Mouse (Mus musculus) forebrain, embryonic 12.5 days (tissue): ENCODE measurements around the gene Grk5. TPM values are rescaled to one million over a fixed set of nuclear protein-coding genes. Genes with fewer than 3 reads are reported as not detected.
"Not testable (repeated sequence)": the region's sequence is repeated elsewhere in the genome, so short reads cannot be mapped to it uniquely, and the experiment has no call there.

Experiments used
- ATAC-seq: fragments of 200-750 bp; cut with Nextera tagmentation; 2 replicates; pipeline ENCODE4 v1.8.0; 2017; ENCODE audit warnings: moderate TSS enrichment; ENCODE audit not compliant: low FRiP score
- H3K27ac ChIP-seq: fragments of 300-500 bp; sonication (generic); 2 replicates; pipeline ENCODE4 v1.5.1; 2016; ENCODE audit warnings: mild to moderate bottlenecking
- H3K27me3 ChIP-seq: fragments of 300-500 bp; sonication (generic); 2 replicates; pipeline ENCODE4 v1.6.1; 2016; ENCODE audit warnings: mild to moderate bottlenecking
- H3K36me3 ChIP-seq: fragments of 300-500 bp; sonication (generic); replicated peaks from 2 replicates; pipeline ENCODE4 v1.6.1; 2016; ENCODE audit warnings: mild to moderate bottlenecking
- H3K4me1 ChIP-seq: fragments of 300-500 bp; sonication (generic); 2 replicates; pipeline ENCODE4 v1.6.1; 2016
- H3K4me2 ChIP-seq: fragments of 300-500 bp; sonication (generic); 2 replicates; pipeline ENCODE4 v1.6.1; 2016; ENCODE audit warnings: mild to moderate bottlenecking, moderate library complexity
- H3K4me3 ChIP-seq: fragments of 300-500 bp; sonication (generic); replicated peaks from 2 replicates; pipeline ENCODE4 v1.5.1; 2016; ENCODE audit warnings: mild to moderate bottlenecking
- H3K9ac ChIP-seq: fragments of 300-500 bp; sonication (generic); 2 replicates; pipeline ENCODE4 v1.6.1; 2016; ENCODE audit warnings: mild to moderate bottlenecking
- H3K9me3 ChIP-seq: fragments of 300-500 bp; sonication (generic); 2 replicates; pipeline ENCODE4 v1.6.1; 2016
- WGBS: fragments of 180-500 bp; shearing (Covaris S2); methylation state at CpG from one replicate; pipeline ENCODE4 v1.1.7; 2016; 5-methylcytosine and 5-hydroxymethylcytosine counted together
- polyA plus RNA-seq: library from polyadenylated mRNA; unstranded; fragments of >200 nt; fragmentation: Nextera tagmentation; extraction: Ambion mirVana; gene quantifications from 2 replicates; pipeline ENCODE4 v1.2.1, GENCODE M21; 2016

Gene Grk5
- polyA plus RNA-seq, 1 experiment from 2014 or later = 2.0 TPM

DNA sequence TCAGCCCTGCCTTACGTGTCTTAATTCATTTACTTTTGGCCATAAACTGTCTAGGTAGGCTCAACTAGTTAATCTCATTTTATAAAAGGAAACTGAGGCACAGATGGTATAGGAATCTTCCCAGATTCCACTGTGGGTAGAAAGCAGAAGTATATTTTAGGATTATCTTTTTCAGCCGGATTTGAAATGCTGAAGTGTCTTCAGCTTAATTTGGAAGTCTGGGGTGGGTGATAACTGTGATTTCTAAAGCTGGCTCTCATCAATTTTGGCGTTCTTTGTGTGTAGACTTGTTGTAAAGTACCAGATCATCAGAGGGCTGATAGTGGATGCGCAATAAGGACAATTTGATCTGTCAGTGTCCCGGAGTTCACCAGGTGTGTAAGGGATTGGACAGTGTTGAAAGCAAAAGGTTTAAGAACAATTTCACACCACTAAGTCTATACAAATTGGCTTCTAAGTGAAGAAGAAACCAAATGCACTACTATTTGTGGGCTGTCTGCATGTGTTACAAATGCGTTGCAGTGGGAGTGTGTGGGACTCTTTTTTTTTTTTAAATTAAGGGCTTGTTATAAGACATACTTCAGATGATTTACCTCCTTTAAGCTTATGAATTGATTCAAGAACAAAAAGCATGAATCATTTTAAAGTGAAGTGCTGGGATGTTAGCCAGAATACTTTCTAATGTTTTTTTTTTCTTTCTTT, 27.5 kb downstream of the Grk5 start:
- ATAC-seq = no peak
- Histone ChIP-seq H3K4me2 (no peak overlapping the region), H3K27me3 (no peaks in the 10 kb centered on the region), H3K9me3 (no peaks in the 10 kb centered on the region), H3K27ac (no peak overlapping the region), H3K4me3 (no peak overlapping the region), H3K4me1 (no peaks in the 10 kb centered on the region), H3K36me3 (no peaks in the 10 kb centered on the region), H3K9ac (no peak overlapping the region)
- 89% methylated on average over 6 of the region's 6 CpGs for WGBS

DNA sequence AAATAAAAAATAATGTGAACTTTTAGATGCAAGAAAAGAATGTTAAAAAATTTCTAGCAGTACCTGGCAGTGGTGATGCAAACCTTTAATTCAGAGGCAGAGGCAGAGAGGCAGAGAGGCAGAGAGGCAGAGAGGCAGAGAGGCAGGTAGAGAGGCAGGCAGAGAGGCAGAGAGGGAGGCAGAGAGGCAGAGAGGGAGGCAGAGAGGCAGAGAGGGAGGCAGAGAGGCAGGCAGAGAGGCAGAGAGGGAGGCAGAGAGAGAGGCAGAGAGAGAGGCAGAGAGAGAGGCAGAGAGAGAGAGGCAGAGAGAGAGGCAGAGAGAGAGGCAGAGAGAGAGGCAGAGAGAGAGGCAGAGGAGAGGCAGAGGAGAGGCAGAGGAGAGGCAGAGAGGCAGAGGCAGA, 35.0 kb downstream of the Grk5 start:
- not testable (repeated sequence) for H3K4me1 ChIP-seq, H3K9ac ChIP-seq, H3K27ac ChIP-seq, ATAC-seq, H3K4me3 ChIP-seq, H3K4me2 ChIP-seq, H3K9me3 ChIP-seq, H3K27me3 ChIP-seq, H3K36me3 ChIP-seq

DNA sequence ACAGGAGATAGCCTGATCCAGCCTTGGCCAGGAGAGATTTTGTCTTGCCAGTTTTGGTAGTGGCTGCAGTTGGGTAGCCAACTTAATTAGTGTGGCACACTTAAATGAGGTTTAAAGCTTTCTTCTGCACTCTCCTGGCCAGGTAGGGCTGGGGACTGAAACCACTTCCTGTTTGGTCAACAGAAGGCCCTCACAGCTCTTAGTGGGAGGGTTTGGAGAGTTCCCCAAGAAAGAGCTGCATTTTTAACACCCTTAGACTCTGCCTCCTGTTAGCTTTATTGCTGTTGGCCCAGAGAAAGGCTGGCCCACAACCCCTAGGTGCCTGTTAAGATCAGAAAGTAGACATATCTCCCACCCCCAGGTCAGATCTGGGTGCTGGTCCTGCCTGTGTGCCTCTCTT, 45.5 kb downstream of the Grk5 start:
- Histone ChIP-seq H3K27me3 (no peaks in the 10 kb centered on the region), H3K4me1 (no peaks in the 10 kb centered on the region), H3K36me3 (no peaks in the 10 kb centered on the region), H3K9ac (no peak overlapping the region), H3K9me3 (no peaks in the 10 kb centered on the region), H3K4me3 (no peak overlapping the region), H3K27ac (no peak overlapping the region), H3K4me2 (no peak overlapping the region)
- ATAC-seq = no peak

DNA sequence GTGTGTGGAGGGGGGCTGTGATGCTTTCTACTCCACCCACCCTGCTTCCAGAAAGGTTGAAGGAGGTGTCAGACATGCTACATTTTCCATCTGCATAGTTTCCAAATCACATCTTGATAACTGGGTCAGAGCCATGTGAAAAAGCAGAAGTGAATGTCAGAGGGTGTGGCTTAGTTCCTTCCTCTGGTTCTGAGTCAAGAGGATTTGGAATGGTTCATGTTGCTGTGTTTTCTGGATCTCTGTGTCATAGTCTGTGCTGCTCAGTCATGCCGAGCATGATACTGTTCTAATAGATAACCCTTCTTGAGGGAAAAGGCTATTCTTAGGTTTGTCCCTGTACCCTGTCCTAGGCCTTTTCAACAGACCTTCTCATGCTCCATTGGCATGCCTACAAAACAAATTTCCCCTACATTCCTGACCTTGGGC, 50.4 kb downstream of the Grk5 start:
- Histone ChIP-seq H3K36me3 (no peaks in the 10 kb centered on the region), H3K9me3 (no peaks in the 10 kb centered on the region), H3K4me3 (no peak overlapping the region), H3K4me1 (no peaks in the 10 kb centered on the region), H3K4me2 (no peak overlapping the region), H3K27ac (no peak overlapping the region), H3K27me3 (no peaks in the 10 kb centered on the region), H3K9ac (no peak overlapping the region)
- no peak for ATAC-seq
- WGBS = 74% methylated on average over 1 of the region's 1 CpGs

DNA sequence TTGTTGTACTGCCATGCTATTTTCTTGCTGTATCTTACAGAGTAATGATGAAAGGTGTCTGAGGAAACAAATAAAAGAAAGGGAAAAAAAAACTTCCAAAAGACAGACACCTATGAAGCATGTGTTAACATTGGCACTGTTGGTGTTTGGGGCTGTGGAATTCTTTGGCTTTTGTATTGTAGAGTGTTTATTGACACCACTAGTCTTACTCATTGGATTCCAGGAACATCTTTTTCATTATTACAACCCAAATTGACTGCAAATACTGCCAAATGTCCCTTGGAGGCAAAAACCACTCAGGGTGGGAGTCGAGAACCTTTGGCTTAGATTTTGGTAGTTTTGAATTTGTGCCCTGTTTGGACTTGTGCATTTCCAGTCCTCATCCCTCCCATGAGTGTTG, 51.3 kb downstream of the Grk5 start:
- H3K9ac ChIP-seq = no peak overlapping the region
- H3K36me3 ChIP-seq = no peaks in the 10 kb centered on the region
- WGBS = 94% methylated on average over 1 of the region's 1 CpGs
- H3K27me3 ChIP-seq = no peaks in the 10 kb centered on the region
- no peak overlapping the region for H3K27ac ChIP-seq
- no peak for ATAC-seq
- no peaks in the 10 kb centered on the region for H3K9me3 ChIP-seq
- 0 out of 2 replicates have a peak, but pooled peaks cover 3% of the 10 kb centered on the region for H3K4me1 ChIP-seq
- H3K4me2 ChIP-seq = no peak overlapping the region
- H3K4me3 ChIP-seq = no peak overlapping the region

DNA sequence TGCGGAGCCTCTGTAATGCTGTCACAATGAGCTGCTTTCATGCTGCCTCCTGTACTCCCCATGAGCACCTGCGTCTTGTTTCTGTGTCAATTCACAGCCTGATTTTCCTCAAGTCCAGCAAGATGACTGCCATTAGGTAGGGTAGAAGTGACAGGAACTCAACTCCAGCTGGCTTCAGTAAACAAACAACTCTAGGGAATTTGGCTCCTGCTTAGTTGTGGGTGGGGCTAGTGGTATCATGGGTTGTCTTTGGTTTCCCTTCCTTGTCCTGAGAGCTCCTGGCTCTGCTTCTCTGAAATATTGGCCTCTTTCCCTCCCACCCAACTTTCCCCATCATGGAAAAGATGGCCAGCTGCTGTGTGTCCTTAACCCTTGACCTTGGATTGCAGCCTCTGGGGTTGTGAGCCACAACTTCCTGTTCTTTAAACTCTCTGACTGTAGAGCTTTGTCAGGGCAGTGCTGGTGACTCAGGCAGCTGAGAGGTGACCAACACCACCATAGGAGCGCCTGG, 56.3 kb downstream of the Grk5 start:
- H3K4me1 ChIP-seq = peaks cover 5% of the 10 kb centered on the region; the same call in 1 of the 2 replicates
- H3K27me3 ChIP-seq = no peaks in the 10 kb centered on the region
- no peak overlapping the region for H3K27ac ChIP-seq
- H3K4me3 ChIP-seq = no peak overlapping the region
- no peak for ATAC-seq
- H3K4me2 ChIP-seq = no peak overlapping the region
- H3K36me3 ChIP-seq = no peaks in the 10 kb centered on the region
- H3K9me3 ChIP-seq = no peaks in the 10 kb centered on the region
- 64% methylated on average over 3 of the region's 3 CpGs for WGBS
- H3K9ac ChIP-seq = no peak overlapping the region

DNA sequence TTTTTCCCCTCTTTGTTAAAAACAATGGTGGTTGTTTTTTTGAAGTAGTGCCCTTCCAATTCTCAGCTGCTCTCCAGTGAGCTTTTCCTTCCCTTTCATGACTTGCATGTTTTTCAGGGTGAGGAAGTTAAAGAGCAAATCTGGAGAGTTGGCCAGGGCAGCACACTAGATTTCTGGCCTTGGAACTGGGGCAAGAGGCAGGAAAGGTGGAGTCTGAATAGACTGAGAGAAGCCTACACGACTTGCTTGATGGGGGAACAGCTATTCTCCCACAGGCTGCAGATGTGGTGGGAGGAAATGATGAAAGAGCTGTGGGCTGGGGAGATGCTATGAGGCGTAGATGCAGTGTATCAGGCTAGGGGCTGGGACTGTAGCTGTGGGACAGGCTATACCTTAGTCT, 57.1 kb downstream of the Grk5 start:
- no peak overlapping the region for H3K4me2 ChIP-seq
- H3K4me3 ChIP-seq = no peak overlapping the region
- 62% methylated on average over 2 of the region's 2 CpGs for WGBS
- H3K4me1 ChIP-seq = peaks cover 5% of the 10 kb centered on the region; the same call in 1 of the 2 replicates
- H3K9me3 ChIP-seq = no peaks in the 10 kb centered on the region
- H3K27ac ChIP-seq = no peak overlapping the region
- no peak overlapping the region for H3K9ac ChIP-seq
- H3K27me3 ChIP-seq = no peaks in the 10 kb centered on the region
- no peaks in the 10 kb centered on the region for H3K36me3 ChIP-seq
- no peak for ATAC-seq

DNA sequence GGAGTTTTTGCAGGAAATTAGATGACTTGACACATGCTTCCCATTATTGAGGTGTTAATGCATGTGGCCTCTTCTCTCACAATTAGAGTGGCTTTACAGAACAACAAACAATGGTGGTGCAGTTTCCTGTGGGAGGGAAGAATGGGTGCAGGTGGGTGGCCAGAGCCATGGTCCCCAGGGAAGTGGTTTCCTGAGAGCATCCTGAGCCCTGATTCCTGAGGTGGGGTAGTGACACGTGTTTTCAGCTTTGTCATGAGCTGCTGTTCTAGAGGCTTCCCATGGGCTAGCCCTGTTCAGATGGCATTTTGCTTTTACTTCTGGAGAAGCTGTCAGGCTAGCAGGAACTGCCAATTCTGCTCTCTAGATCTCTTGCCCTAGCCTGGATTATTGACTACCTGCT, 59.4 kb downstream of the Grk5 start:
- H3K9me3 ChIP-seq = no peaks in the 10 kb centered on the region
- H3K4me1 ChIP-seq = peaks cover 5% of the 10 kb centered on the region; the same call in 1 of the 2 replicates
- WGBS = 0% methylated on average over 1 of the region's 1 CpGs
- H3K27me3 ChIP-seq = no peaks in the 10 kb centered on the region
- no peak overlapping the region for H3K9ac ChIP-seq
- ATAC-seq = no peak
- H3K4me3 ChIP-seq = no peak overlapping the region
- no peaks in the 10 kb centered on the region for H3K36me3 ChIP-seq
- no peak overlapping the region for H3K27ac ChIP-seq
- no peak overlapping the region for H3K4me2 ChIP-seq

DNA sequence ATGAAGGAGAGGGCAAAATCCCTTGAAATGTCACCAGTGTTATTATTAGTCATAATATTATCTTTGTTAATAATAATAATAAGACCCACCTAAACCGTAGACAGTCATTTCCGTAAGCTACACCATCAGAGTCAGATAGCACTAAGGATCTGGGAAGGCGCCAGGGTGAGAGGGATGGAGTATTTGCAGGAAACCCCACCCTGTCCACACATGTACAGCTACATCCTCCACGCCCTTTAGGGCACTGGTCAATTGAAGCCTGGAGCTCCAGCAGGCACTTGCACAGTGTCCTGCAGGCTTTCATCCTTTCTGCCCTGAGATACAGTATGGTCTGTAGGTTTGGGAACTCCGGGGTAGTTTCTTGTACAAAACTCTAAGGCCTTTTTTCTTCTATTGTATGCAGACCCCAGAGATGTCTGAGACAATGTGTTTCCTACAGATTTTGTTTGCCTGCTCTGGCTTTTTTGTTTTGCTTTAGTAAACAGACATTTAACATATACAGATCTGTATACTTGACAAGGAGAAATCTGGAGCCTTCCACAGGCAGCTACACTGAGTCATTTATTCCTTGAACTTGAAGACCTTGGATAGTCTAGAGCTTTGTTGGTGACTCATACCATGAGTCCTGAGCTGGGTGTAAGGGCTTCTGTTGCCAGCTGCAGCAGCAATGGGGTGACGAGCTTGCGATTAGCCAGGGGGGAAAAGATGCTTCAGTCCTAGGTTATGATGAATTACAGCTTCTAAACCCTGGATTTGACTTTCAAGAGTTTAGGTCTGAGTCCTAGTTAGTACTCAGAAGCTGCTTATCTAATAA, 60.7 kb downstream of the Grk5 start:
- Histone ChIP-seq H3K27me3 (no peaks in the 10 kb centered on the region), H3K27ac (no peak overlapping the region), H3K4me2 (no peak overlapping the region), H3K36me3 (no peaks in the 10 kb centered on the region), H3K4me1 (peaks cover 5% of the 10 kb centered on the region; the same call in 1 of the 2 replicates), H3K9me3 (no peaks in the 10 kb centered on the region), H3K4me3 (no peak overlapping the region), H3K9ac (no peak overlapping the region)
- ATAC-seq = no peak
- 83% methylated on average over 7 of the region's 7 CpGs for WGBS

DNA sequence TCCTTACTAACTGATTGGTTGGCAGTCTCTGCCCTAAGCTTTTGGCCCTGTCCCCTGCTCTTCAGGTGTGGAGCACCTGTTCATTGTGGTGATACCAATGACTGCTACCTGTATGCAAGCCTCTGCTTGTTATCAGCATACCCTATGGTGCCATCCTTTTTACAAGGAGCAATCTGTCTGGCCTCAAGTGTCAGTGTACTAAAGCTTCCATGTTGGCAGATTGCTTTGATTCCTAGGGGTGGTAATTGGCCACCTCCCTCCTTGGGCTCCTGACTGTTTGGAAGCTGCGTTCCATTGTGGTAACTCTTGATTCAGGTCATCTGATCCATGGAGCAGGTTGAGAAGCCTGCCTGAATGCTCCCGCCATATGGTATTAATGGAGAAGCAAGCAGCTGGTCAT, 65.6 kb downstream of the Grk5 start:
- no peak overlapping the region for H3K4me2 ChIP-seq
- H3K4me1 ChIP-seq = no peaks in the 10 kb centered on the region
- 88% methylated on average over 2 of the region's 2 CpGs for WGBS
- no peaks in the 10 kb centered on the region for H3K9me3 ChIP-seq
- H3K27me3 ChIP-seq = no peaks in the 10 kb centered on the region
- no peak overlapping the region for H3K27ac ChIP-seq
- ATAC-seq = no peak
- H3K4me3 ChIP-seq = no peak overlapping the region
- H3K9ac ChIP-seq = no peak overlapping the region
- H3K36me3 ChIP-seq = no peaks in the 10 kb centered on the region

DNA sequence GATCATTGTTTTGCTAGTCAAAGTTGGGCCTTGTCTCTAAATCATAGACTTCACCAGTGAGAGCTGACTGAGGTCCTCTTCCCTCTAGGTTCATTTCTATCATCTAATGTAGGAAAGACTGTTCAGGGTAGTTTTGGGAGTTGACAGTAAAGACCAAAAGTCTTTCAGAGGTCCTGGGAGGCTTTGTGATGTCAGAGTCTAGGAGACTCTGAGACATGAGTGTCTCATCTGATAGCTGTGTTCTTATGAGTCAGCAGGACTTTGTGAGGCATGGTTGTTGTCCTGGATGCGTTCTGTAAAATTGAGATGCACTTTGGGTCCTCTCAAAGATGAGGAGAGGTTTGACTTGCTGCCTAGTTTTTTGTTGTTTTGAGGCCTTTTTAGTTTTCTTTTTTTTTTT, 66.2 kb downstream of the Grk5 start:
- WGBS = 90% methylated on average over 1 of the region's 1 CpGs
- Histone ChIP-seq H3K4me2 (no peak overlapping the region), H3K9ac (no peak overlapping the region), H3K36me3 (no peaks in the 10 kb centered on the region), H3K27me3 (no peaks in the 10 kb centered on the region), H3K9me3 (no peaks in the 10 kb centered on the region), H3K4me3 (no peak overlapping the region), H3K4me1 (no peaks in the 10 kb centered on the region), H3K27ac (no peak overlapping the region)
- ATAC-seq = no peak

DNA sequence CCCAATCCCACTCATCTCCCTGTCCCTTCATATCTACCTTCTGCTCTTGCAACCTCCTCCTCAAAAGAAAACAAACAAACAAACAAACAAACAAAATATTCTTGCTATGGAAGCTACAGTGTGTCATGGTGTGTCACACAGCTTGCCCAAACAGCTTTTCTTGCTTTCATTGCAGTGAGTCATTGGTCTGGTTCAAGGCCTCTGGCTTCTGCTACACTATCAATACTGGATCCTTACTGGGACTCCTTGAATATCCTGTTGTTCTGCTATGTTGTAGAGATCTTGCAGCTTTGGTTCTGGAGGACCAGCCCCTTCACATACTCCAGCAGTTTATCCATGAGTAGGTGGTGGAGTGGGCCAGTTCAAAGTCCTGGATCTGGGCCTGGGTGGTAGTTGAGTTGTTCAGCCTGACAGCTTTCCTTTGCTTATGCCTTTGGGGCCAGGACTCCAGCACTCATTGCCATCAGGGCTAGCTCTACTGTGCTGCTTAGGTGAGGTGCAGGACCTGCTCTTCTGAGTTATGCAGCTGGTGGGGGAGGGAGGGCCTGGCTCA, 66.7 kb downstream of the Grk5 start:
- no peak overlapping the region for H3K4me2 ChIP-seq
- no peaks in the 10 kb centered on the region for H3K4me1 ChIP-seq
- no peak for ATAC-seq
- no peaks in the 10 kb centered on the region for H3K36me3 ChIP-seq
- H3K4me3 ChIP-seq = no peak overlapping the region
- H3K27me3 ChIP-seq = no peaks in the 10 kb centered on the region
- no peak overlapping the region for H3K9ac ChIP-seq
- H3K9me3 ChIP-seq = no peaks in the 10 kb centered on the region
- no peak overlapping the region for H3K27ac ChIP-seq
